Mouse (Mus musculus) kidney, adult 2 months (tissue): ENCODE data around the gene Zc3h7b.

Experiments used
- CTCF ChIP-seq: fragments of 200-500 bp; conservative IDR thresholded peaks from 2 replicates; pipeline ENCODE4 v1.5.1; 2011; ENCODE audit warnings: low read depth, mild to moderate bottlenecking, control low read depth, low read length, moderate library complexity, mixed read lengths; ENCODE audit not compliant: insufficient read depth, insufficient read length
- POLR2A ChIP-seq: fragments of 200-500 bp; IDR thresholded peaks from one replicate; pipeline ENCODE4 v1.6.1; 2011; ENCODE audit warnings: low read depth, low read length, control low read depth

GRCm38 (mm10) chr15:81845033-81845625, 100.3 kb downstream of the Zc3h7b start:
- TF ChIP-seq CTCF (no peak), POLR2A (no peak)
